Comparison of ENCODE assay signal across 8 mouse cellular contexts in the genomic region with DNA sequence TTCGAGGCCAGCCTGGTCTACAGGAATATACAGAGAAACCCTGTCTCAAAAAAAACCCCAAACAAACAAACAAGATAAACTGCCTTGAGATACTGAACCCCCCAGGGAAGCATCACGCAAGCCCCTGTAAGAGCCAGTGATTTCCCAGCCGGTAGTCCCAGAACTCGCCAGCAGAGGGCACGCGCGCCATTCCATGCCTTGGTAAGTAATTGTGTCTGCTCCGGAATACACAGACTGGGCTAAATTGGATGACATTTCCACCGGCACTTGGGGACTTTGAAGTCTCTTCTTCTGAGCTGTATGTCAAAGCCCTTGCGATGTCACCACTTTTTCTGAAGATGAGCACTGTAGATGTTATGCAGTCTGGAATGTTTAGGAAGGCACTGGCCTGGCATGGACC. TPM values are rescaled to one million over a fixed set of nuclear protein-coding genes. Genes with fewer than 3 reads are reported as not detected.
A peak's percentile ranks its signal among the peaks of the same experiment; 100 is the strongest.
DNase-seq lines count a peak whose midpoint lies in the region; ATAC-seq lines count a peak whose summit lies in the region.

No protein-coding gene starts in this region.

- H3K36me3 ChIP-seq in embryonic facial prominence, embryonic 11.5 days (replicated peaks; ENCODE audit: control insufficient read depth, insufficient read depth, low read depth, low read length) = peaks cover 8% of the 10 kb centered on the region
- peaks cover 50% of the 10 kb centered on the region for H3K36me3 ChIP-seq in kidney, embryonic 16.5 days (ENCODE audit: insufficient read depth, low read length)
- H3K36me3 ChIP-seq in liver, embryonic 11.5 days (ENCODE audit: control insufficient read depth, insufficient read depth, low read length) = peaks cover 16% of the 10 kb centered on the region; the same call in 1 of the 2 replicates
- peaks cover 9% of the 10 kb centered on the region for H3K36me3 ChIP-seq in splenic B cell, adult 2 months (ENCODE audit: control insufficient read depth, insufficient read depth, low read length, poor library complexity, severe bottlenecking)

- WGBS in embryonic facial prominence, embryonic 11.5 days = 2% methylated on average over 10 of the region's 10 CpGs
- WGBS in kidney, embryonic 16.5 days = 2% methylated on average over 10 of the region's 10 CpGs
- WGBS in liver, embryonic 11.5 days = under 1% methylated on average over 10 of the region's 10 CpGs

- H3K4me2 ChIP-seq in embryonic facial prominence, embryonic 11.5 days (ENCODE audit: low read depth, low read length) = no peak overlapping the region
- no peak overlapping the region for H3K4me2 ChIP-seq in kidney, embryonic 16.5 days (replicated peaks; ENCODE audit: low read depth, low read length)
- no peak overlapping the region for H3K4me2 ChIP-seq in liver, embryonic 11.5 days

- no peak overlapping the region for H3K4me3 ChIP-seq in embryonic facial prominence, embryonic 11.5 days (ENCODE audit: low read depth, low read length)
- H3K4me3 ChIP-seq in kidney, embryonic 16.5 days (ENCODE audit: low read length) = no peak overlapping the region
- no peak overlapping the region for H3K4me3 ChIP-seq in liver, embryonic 11.5 days (ENCODE audit: low read depth, low read length)

- DNase-seq in 416B (ENCODE audit: low read depth) = peak; percentile 89
- peak; percentile 90 for DNase-seq in adrenal gland, postnatal 25 days
- DNase-seq in embryonic facial prominence, embryonic 11.5 days (ENCODE audit: low spot score) = peak; percentile 94
- peak; percentile 94 for DNase-seq in heart, adult 8-10 months (ENCODE audit: low spot score)
- DNase-seq in liver, embryonic 11.5 days (ENCODE audit: low spot score) = peak; percentile 89
- peak; percentile 83 to 89 for DNase-seq in natural killer cell, adult 2 months (ENCODE audit: low spot score in 2 of 2)
- peak; percentile 93 for DNase-seq in splenic B cell, adult 2 months (ENCODE audit: low read depth, low spot score)

- H3K9me3 ChIP-seq in embryonic facial prominence, embryonic 11.5 days (replicated peaks; ENCODE audit: control insufficient read depth, low read length) = no peaks in the 10 kb centered on the region
- H3K9me3 ChIP-seq in kidney, embryonic 16.5 days (ENCODE audit: low read length) = no peaks in the 10 kb centered on the region
- no peaks in the 10 kb centered on the region for H3K9me3 ChIP-seq in liver, embryonic 11.5 days (ENCODE audit: control insufficient read depth, low read length)

- no peak overlapping the region for H3K9ac ChIP-seq in embryonic facial prominence, embryonic 11.5 days (replicated peaks; ENCODE audit: low read length)
- H3K9ac ChIP-seq in kidney, embryonic 16.5 days (replicated peaks; ENCODE audit: low read length) = no peak overlapping the region
- no peak overlapping the region for H3K9ac ChIP-seq in liver, embryonic 11.5 days (ENCODE audit: low read depth, low read length)

- no peaks in the 10 kb centered on the region for H3K4me1 ChIP-seq in embryonic facial prominence, embryonic 11.5 days (ENCODE audit: control insufficient read depth, insufficient read depth, low read length)
- H3K4me1 ChIP-seq in kidney, embryonic 16.5 days (ENCODE audit: insufficient read depth, low read length) = peaks cover 15% of the 10 kb centered on the region
- H3K4me1 ChIP-seq in liver, embryonic 11.5 days (replicated peaks; ENCODE audit: control insufficient read depth, insufficient read depth, low read length) = peaks cover 15% of the 10 kb centered on the region

- ATAC-seq in embryonic facial prominence, embryonic 11.5 days (replicated peaks; ENCODE audit: insufficient number of reproducible peaks, low FRiP score, low TSS enrichment, low read depth) = no peak
- ATAC-seq in kidney, embryonic 16.5 days (ENCODE audit: low FRiP score, low TSS enrichment) = peak; percentile 24
- ATAC-seq in liver, embryonic 11.5 days (replicated peaks; ENCODE audit: low FRiP score) = no peak

- no peak overlapping the region for H3K27ac ChIP-seq in embryonic facial prominence, embryonic 11.5 days (replicated peaks; ENCODE audit: low read depth, low read length)
- no peak overlapping the region for H3K27ac ChIP-seq in kidney, embryonic 16.5 days (ENCODE audit: low read length)
- H3K27ac ChIP-seq in liver, embryonic 11.5 days (ENCODE audit: low read depth, low read length) = no peak overlapping the region

- no peaks in the 10 kb centered on the region for H3K27me3 ChIP-seq in embryonic facial prominence, embryonic 11.5 days (ENCODE audit: control insufficient read depth, insufficient read depth, low read length)
- H3K27me3 ChIP-seq in kidney, embryonic 16.5 days (ENCODE audit: insufficient read depth, low read length) = no peaks in the 10 kb centered on the region
- H3K27me3 ChIP-seq in liver, embryonic 11.5 days (replicated peaks; ENCODE audit: control insufficient read depth, insufficient read depth, low read length) = no peaks in the 10 kb centered on the region
- H3K27me3 ChIP-seq in splenic B cell, adult 2 months (ENCODE audit: control insufficient read depth, insufficient read depth, low read length, poor library complexity, severe bottlenecking) = no peaks in the 10 kb centered on the region

RNA-seq across cellular contexts. Expression of a gene that starts 12.2 kb away (rescaled TPM):
- 27.7 and 33.5 TPM in 2 replicates for total RNA-seq in adrenal gland, postnatal 25 days (2021)
- 221 and 234 TPM in 2 replicates for polyA plus RNA-seq in embryonic facial prominence, embryonic 11.5 days (2014; fragmentation: Nextera tagmentation; extraction: Ambion mirVana)
- total RNA-seq in heart, adult 8-10 months (2022) = 10 to 100 TPM; 17.8 to 27.4 (median 21.4) TPM
- polyA plus RNA-seq in kidney, embryonic 16.5 days (2015; fragmentation: Nextera tagmentation; extraction: Ambion mirVana) = 352 and 369 TPM in 2 replicates
- polyA plus RNA-seq in liver, embryonic 11.5 days (2014; fragmentation: Nextera tagmentation; extraction: Ambion mirVana) = 146 and 163 TPM in 2 replicates

RNA-seq across cellular contexts. Expression of a gene that starts 17.4 kb away (rescaled TPM):
- total RNA-seq in adrenal gland, postnatal 25 days (2021) = 19.2 and 21.4 TPM in 2 replicates
- polyA plus RNA-seq in embryonic facial prominence, embryonic 11.5 days (2014; fragmentation: Nextera tagmentation; extraction: Ambion mirVana) = 17.9 and 20.3 TPM in 2 replicates
- 1 to 10 TPM; 5.6 to 7.8 (median 6.7) TPM for total RNA-seq in heart, adult 8-10 months (2022)
- polyA plus RNA-seq in kidney, embryonic 16.5 days (2015; fragmentation: Nextera tagmentation; extraction: Ambion mirVana) = 42.4 and 44.9 TPM in 2 replicates
- polyA plus RNA-seq in liver, embryonic 11.5 days (2014; fragmentation: Nextera tagmentation; extraction: Ambion mirVana) = 12.0 and 12.4 TPM in 2 replicates

RNA-seq across cellular contexts. Expression of a gene that starts 17.6 kb away (rescaled TPM):
- 46.5 and 67.2 TPM in 2 replicates for total RNA-seq in adrenal gland, postnatal 25 days (2021)
- polyA plus RNA-seq in embryonic facial prominence, embryonic 11.5 days (2014; fragmentation: Nextera tagmentation; extraction: Ambion mirVana) = 59.2 and 63.8 TPM in 2 replicates
- total RNA-seq in heart, adult 8-10 months (2022) = 10 to 100 TPM; 30.6 to 33.8 (median 32.7) TPM
- polyA plus RNA-seq in kidney, embryonic 16.5 days (2015; fragmentation: Nextera tagmentation; extraction: Ambion mirVana) = 85.2 and 86.3 TPM in 2 replicates
- polyA plus RNA-seq in liver, embryonic 11.5 days (2014; fragmentation: Nextera tagmentation; extraction: Ambion mirVana) = 60.9 and 63.0 TPM in 2 replicates

RNA-seq across cellular contexts. Expression of a gene that starts 23.8 kb away (rescaled TPM):
- 88.4 and 96.1 TPM in 2 replicates for total RNA-seq in adrenal gland, postnatal 25 days (2021)
- 12.6 TPM in 2 replicates for polyA plus RNA-seq in embryonic facial prominence, embryonic 11.5 days (2014; fragmentation: Nextera tagmentation; extraction: Ambion mirVana)
- total RNA-seq in heart, adult 8-10 months (2022) = 10 to 100 TPM; 65.6 to 77.1 (median 67.5) TPM
- 93.7 and 114 TPM in 2 replicates for polyA plus RNA-seq in kidney, embryonic 16.5 days (2015; fragmentation: Nextera tagmentation; extraction: Ambion mirVana)
- polyA plus RNA-seq in liver, embryonic 11.5 days (2014; fragmentation: Nextera tagmentation; extraction: Ambion mirVana) = 33.2 and 33.8 TPM in 2 replicates

RNA-seq across cellular contexts. Expression of a gene that starts 27.2 kb away (rescaled TPM):
- 71.1 and 78.5 TPM in 2 replicates for total RNA-seq in adrenal gland, postnatal 25 days (2021)
- polyA plus RNA-seq in embryonic facial prominence, embryonic 11.5 days (2014; fragmentation: Nextera tagmentation; extraction: Ambion mirVana) = 10.9 and 11.8 TPM in 2 replicates
- 10 to 100 TPM; 22.4 to 26.3 (median 24.9) TPM for total RNA-seq in heart, adult 8-10 months (2022)
- 12.9 and 13.8 TPM in 2 replicates for polyA plus RNA-seq in kidney, embryonic 16.5 days (2015; fragmentation: Nextera tagmentation; extraction: Ambion mirVana)
- polyA plus RNA-seq in liver, embryonic 11.5 days (2014; fragmentation: Nextera tagmentation; extraction: Ambion mirVana) = 7.3 and 8.7 TPM in 2 replicates
